Mouse (Mus musculus): ENCODE results near the gene Hoxd11.

The Hoxd11 gene

GRCm38 (mm10) chr2:74678891-74679595, at the start of gene Hoxd11:
Hoxd11 (plus strand) TSS chr2:74679557.
- DNase-seq (ENCODE audit: low read depth, low spot score) = no peak

- no peak for DNase-seq (ENCODE audit: low read depth, low spot score)
Measured at GRCm38 (mm10) chr2:74635412-74635811, 43.9 kb upstream of the Hoxd11 start.

- no peak for DNase-seq (ENCODE audit: low read depth, low spot score)
Measured at GRCm38 (mm10) chr2:74642431-74642830, 36.9 kb upstream of the Hoxd11 start.

- DNase-seq (ENCODE audit: low read depth, low spot score) = no peak
Measured at GRCm38 (mm10) chr2:74645631-74646030, 33.7 kb upstream of the Hoxd11 start.

- DNase-seq (ENCODE audit: low read depth, low spot score) = no peak
Measured at GRCm38 (mm10) chr2:74647082-74647864, 32.1 kb upstream of the Hoxd11 start.

- DNase-seq (ENCODE audit: low read depth, low spot score) = no peak
Measured at GRCm38 (mm10) chr2:74652996-74653340, 26.4 kb upstream of the Hoxd11 start.

GRCm38 (mm10) chr2:74653781-74654535, 25.4 kb upstream of the Hoxd11 start:
- no peak for DNase-seq (ENCODE audit: low read depth, low spot score)

- no peak for DNase-seq (ENCODE audit: low read depth, low spot score)
Measured at GRCm38 (mm10) chr2:74654743-74655419, 24.5 kb upstream of the Hoxd11 start.

GRCm38 (mm10) chr2:74655420-74655781, 24.0 kb upstream of the Hoxd11 start:
- DNase-seq (ENCODE audit: low read depth, low spot score) = no peak

GRCm38 (mm10) chr2:74655821-74656631, 23.3 kb upstream of the Hoxd11 start:
- no peak for DNase-seq (ENCODE audit: low read depth, low spot score)

- no peak for DNase-seq (ENCODE audit: low read depth, low spot score)
Measured at GRCm38 (mm10) chr2:74656632-74657021, 22.7 kb upstream of the Hoxd11 start.

GRCm38 (mm10) chr2:74657251-74658023, 21.9 kb upstream of the Hoxd11 start:
- no peak for DNase-seq (ENCODE audit: low read depth, low spot score)

GRCm38 (mm10) chr2:74658024-74658666, 21.2 kb upstream of the Hoxd11 start:
- no peak for DNase-seq (ENCODE audit: low read depth, low spot score)

- no peak for DNase-seq (ENCODE audit: low read depth, low spot score)
Measured at GRCm38 (mm10) chr2:74658667-74659371, 20.5 kb upstream of the Hoxd11 start.

- no peak for DNase-seq (ENCODE audit: low read depth, low spot score)
Measured at GRCm38 (mm10) chr2:74659507-74660005, 19.8 kb upstream of the Hoxd11 start, which contains the start of gene Evx2. Evx2 (minus strand) TSS chr2:74659557.

GRCm38 (mm10) chr2:74660421-74661375, 18.7 kb upstream of the Hoxd11 start:
- DNase-seq (ENCODE audit: low read depth, low spot score) = no peak

- no peak for DNase-seq (ENCODE audit: low read depth, low spot score)
Measured at GRCm38 (mm10) chr2:74661685-74662084, 17.7 kb upstream of the Hoxd11 start.
